Mouse (Mus musculus) layer of hippocampus, postnatal 36 days (tissue): ENCODE data around the gene Lhx8. TPM values are rescaled to one million over a fixed set of nuclear protein-coding genes. Genes with fewer than 3 reads are reported as not detected.

Experiments
- DNase-seq, 2 experiments: peaks; one replicate each; pipeline ENCODE4 v3.0.0; 2022
- total RNA-seq, 2 experiments: library from RNA; stranded (reverse); gene quantifications; 2 replicates each; pipeline ENCODE4 v1.2.3; 2021

The Lhx8 gene
- total RNA-seq, 2 experiments from 2014 or later: not detected

GRCm38 (mm10) chr3:154321921-154322574 is 8.4 kb downstream of the Lhx8 start:
- DNase-seq: no peak

GRCm38 (mm10) chr3:154317651-154318248 is 12.7 kb downstream of the Lhx8 start:
- no peak for DNase-seq

DNA sequence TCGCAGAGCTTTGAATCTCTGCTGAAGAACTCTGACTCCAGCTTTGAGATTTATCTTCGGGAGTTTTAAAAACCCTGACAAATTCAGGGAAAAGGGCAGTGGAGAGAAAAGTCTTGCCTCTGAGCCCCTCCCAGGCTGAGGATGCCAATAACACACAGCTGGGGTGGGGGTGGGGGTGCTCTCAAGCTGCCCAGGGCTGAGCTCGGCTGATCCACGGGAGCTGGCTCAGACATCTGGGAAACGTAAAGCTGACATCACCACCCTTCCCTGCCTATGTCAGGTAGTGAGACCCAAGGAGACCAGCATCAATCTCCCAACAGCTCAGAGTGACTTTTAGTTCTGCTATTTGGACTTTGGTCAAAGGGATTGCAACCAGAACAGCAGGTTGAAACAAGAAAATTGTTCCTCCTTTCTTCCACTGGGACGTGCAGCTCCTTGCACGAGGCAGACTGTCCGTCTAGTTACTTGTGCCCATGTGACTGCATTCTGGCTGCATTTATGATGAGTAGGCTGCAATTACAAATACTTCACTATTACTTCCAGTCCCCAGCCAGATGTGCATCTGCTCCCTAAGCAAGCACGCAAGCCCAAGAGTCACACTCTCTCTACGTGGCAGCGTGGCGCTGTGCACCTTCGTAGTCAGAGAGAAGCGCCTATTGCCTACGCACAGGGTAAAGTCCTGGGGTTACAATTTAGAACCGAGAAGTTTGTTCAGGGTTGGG is 25.1 kb downstream of the Lhx8 start:
- no peak for DNase-seq

DNA sequence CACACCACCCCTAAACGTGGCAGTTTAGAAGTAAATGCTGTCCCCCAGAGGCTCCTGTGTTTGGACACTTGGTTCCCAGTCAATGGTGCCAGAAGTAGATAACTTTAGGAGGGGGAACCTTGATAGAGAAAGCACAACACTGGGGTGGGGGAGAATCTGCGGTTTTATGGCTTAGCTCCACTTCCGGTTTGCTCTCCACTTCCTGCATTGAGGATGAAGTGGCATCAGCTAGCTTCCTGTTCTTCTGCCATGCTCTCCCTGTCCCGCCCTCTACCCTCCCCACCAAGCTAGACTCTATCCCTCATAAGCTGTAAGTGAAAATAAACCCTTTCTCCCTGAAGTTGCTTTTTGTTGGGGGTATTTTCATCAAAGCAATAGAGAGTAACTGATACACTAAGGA is 29.4 kb downstream of the Lhx8 start:
- no peak for DNase-seq

GRCm38 (mm10) chr3:154300006-154300405 is 30.5 kb downstream of the Lhx8 start:
- DNase-seq: no peak

GRCm38 (mm10) chr3:154298490-154298889 is 32.0 kb downstream of the Lhx8 start:
- DNase-seq: no peak

DNA sequence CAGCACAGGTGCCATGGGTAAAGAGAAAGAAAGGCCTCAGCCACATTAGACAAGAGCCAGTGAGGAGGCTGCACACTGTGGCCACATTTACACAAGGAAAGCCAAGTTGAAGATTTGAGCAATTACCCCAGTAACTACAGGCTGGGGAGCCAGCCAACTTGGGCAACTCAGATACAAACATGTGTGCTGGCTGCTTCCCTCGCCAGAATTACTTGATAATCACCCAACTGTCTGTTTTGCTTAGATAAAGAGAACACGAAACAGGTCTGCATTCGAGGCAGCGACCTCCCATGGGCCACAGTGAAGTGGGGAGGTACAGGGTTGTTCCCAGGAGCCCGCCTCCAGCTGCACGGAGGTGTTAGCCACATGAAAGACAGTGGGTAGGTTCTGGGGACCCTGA is 33.0 kb downstream of the Lhx8 start:
- DNase-seq: peak in 1 of 2 experiments; percentile 20

GRCm38 (mm10) chr3:154294924-154295834 is 35.3 kb downstream of the Lhx8 start:
- no peak for DNase-seq

DNA sequence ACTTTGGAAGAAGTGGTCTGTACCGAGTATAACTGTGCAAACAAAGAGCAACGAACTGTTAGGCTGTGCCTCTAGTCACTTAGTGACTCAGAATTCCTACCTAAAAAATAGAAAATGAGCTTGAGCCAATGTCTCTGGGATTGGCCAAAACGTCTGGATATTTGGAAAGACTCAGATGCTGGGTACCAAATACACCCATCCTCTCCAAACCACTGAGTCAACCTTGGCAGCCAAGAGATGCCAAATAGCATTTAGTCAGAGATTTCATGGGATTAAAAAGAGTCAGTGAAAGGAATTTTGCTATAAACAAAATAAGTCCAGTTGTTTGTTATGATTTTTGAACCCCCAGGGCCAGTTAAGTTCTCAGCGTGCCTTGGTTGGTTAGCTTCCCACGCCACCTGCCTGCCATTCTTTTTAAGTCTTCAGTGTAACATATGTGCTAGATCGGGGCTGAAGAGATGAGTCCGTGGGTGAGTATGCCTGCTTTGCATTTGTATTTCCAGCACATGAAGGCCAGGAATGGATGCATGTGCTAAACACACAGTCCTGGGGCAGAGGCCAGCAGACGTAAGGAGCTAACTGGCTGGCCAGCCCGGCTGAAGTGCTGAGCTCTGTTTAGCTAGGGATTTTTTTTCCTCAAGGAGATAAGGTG is 36.5 kb downstream of the Lhx8 start:
- DNase-seq: no peak

DNA sequence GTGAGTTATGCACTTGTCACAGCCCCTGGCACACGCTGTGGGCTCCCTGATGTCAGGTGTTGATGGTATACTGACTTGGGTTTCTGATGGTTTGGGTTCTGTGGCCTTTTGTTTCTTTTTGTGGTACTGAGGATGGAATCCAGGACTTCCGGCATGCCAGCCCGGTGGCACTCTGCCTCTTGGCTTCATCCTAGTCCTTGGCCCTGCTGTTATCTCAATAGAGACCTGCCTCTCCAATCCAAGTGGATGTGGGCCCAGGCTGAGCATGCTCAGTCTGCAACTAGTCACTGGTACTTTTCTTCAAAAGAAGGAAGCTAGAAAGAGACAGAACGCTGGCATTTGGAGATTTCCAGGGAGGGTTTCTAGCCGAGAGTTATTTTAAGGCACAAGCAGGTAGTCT is 38.3 kb downstream of the Lhx8 start:
- no peak for DNase-seq

GRCm38 (mm10) chr3:154290351-154290750 is 40.1 kb downstream of the Lhx8 start:
- no peak for DNase-seq

DNA sequence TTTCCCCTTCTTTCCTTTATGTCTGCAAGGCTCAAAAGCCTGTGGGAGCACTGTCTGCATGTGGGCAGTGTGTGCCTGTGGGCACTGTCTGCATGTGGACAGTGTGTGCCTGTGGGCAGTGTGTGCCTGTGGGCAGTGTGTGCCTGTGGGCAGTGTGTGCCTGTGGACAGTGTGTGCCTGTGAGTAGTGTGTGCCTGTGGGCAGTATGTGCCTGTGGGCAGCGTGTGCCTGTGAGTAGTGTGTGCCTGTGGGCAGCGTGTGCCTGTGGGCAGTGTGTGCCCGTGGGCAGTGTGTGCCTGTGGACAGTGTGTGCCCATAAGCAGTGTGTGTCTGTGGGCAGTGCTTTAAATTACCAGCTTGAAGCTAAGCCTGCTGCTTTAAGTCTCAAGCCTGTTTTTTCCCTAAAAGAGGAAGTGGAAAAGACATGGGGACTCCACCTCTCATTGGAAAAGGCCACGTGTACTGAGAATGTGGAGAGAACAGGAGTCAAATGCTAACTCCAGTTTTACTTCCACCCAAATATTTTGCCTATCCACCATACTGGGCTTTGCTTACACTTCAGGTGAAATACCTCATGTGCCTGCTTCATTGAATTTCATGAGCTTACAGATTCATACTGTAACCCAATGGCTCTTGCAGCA is 41.9 kb downstream of the Lhx8 start:
- no peak for DNase-seq

GRCm38 (mm10) chr3:154287217-154287616 is 43.2 kb downstream of the Lhx8 start:
- no peak for DNase-seq

DNA sequence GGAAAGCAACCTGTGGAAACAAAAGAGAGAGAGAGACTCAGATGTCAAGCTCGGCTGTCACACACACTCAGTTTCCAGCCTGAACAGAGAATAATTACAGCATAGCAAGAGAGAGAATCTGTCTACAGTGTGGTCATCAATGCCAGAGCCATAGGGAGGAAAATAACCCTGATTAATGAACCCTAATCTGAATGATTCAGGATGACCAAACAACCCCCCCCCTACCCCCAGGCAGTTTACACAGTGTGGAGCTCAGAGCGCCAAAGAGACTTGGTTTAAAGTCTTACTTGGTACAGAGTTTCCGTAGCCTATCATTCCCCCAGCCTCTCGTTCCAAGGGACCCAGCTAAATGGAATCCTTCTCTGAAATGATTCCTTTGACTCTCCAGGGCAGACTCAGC is 45.1 kb downstream of the Lhx8 start:
- no peak for DNase-seq

GRCm38 (mm10) chr3:154284260-154284659 is 46.2 kb downstream of the Lhx8 start:
- no peak for DNase-seq

DNA sequence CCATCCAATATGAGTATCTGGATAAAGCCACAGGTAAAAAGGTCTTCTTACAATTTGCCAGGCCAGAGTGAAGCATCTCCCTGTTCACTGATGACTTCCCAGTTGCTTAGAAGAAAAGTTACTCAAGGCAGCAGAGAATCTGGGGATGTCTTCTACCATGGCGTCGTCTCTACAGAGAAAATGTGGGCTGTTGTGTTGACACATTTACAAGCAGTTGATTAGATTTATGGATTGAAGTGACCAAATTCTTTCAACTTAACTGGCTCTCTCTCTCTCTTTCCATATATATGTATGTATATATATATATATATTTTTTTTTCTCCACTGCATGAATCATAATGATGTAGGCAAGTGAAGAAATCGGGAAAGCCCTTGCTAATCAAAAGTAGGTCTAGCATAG is 55.8 kb downstream of the Lhx8 start:
- DNase-seq: no peak

GRCm38 (mm10) chr3:154269757-154270366 is 60.6 kb downstream of the Lhx8 start:
- DNase-seq: peak; percentile 78 to 80

DNA sequence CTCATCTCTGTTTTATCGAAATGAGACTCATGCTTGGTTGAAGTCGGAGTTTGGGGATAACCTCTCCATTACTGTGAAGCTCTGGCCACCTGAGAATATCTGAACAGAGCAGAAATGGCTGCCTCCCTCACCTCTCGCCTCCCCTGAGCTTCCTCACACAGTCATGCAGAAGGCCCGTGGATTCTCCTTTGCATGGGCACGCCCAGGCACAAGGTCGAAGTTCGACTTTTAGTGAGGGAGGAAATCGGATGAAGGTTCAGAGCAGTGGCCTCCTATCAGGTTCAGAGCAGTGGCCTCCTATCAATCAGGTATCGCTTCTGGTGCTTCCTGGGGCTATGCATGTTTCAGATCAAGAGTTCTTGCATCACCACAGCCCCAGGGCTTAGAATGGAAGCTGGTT is 62.1 kb downstream of the Lhx8 start:
- DNase-seq: no peak

- no peak for DNase-seq
Observed at GRCm38 (mm10) chr3:154257312-154257711, 73.1 kb downstream of the Lhx8 start.
